Mouse (Mus musculus): ENCODE measurements around the gene Ly6g6c.

Gene Ly6g6c

GRCm38 (mm10) chr17:35083929-35084497 is 18.8 kb downstream of the Ly6g6c start:
- no peak for DNase-seq (ENCODE audit: low spot score in 2 of 2)

- DNase-seq (ENCODE audit: low spot score in 2 of 2) = no peak
Observed at GRCm38 (mm10) chr17:35085208-35085865, 20.1 kb downstream of the Ly6g6c start, which contains the start of gene Ly6g6f. Gene Ly6g6f, minus strand, starts transcription at chr17:35085610.

GRCm38 (mm10) chr17:35088151-35088550 is 23.0 kb downstream of the Ly6g6c start:
- DNase-seq (ENCODE audit: low spot score in 2 of 2) = no peak

GRCm38 (mm10) chr17:35088825-35089644 is 23.8 kb downstream of the Ly6g6c start, which contains the start of gene Abhd16a:
Gene Abhd16a, plus strand, starts transcription at chr17:35089263.
- peak; percentile 90 to 93 for DNase-seq (ENCODE audit: low spot score in 2 of 2)

GRCm38 (mm10) chr17:35090166-35090932 is 25.2 kb downstream of the Ly6g6c start:
- no peak for DNase-seq (ENCODE audit: low spot score in 2 of 2)

- DNase-seq (ENCODE audit: low spot score in 2 of 2) = no peak
Observed at GRCm38 (mm10) chr17:35092403-35093198, 27.4 kb downstream of the Ly6g6c start.

- DNase-seq (ENCODE audit: low spot score in 2 of 2) = no peak
Observed at GRCm38 (mm10) chr17:35094475-35095365, 29.5 kb downstream of the Ly6g6c start.

GRCm38 (mm10) chr17:35096597-35096996 is 31.4 kb downstream of the Ly6g6c start:
- no peak for DNase-seq (ENCODE audit: low spot score in 2 of 2)

- DNase-seq (ENCODE audit: low spot score in 2 of 2) = no peak
Observed at GRCm38 (mm10) chr17:35097164-35097655, 32.0 kb downstream of the Ly6g6c start.

GRCm38 (mm10) chr17:35100196-35100765 is 35.1 kb downstream of the Ly6g6c start:
- no peak for DNase-seq (ENCODE audit: low spot score in 2 of 2)

- no peak for DNase-seq (ENCODE audit: low spot score in 2 of 2)
Observed at GRCm38 (mm10) chr17:35101161-35101560, 36.0 kb downstream of the Ly6g6c start.

GRCm38 (mm10) chr17:35102299-35102698 is 37.1 kb downstream of the Ly6g6c start:
- no peak for DNase-seq (ENCODE audit: low spot score in 2 of 2)

- no peak for DNase-seq (ENCODE audit: low spot score in 2 of 2)
Observed at GRCm38 (mm10) chr17:35103221-35103690, 38.1 kb downstream of the Ly6g6c start.

- no peak for DNase-seq (ENCODE audit: low spot score in 2 of 2)
Observed at GRCm38 (mm10) chr17:35104079-35104478, 38.9 kb downstream of the Ly6g6c start.

- DNase-seq (ENCODE audit: low spot score in 2 of 2) = no peak
Observed at GRCm38 (mm10) chr17:35104754-35105153, 39.6 kb downstream of the Ly6g6c start.

GRCm38 (mm10) chr17:35105740-35106389 is 40.7 kb downstream of the Ly6g6c start:
- DNase-seq (ENCODE audit: low spot score in 2 of 2) = peak in 1 of 2 experiments; percentile 37

GRCm38 (mm10) chr17:35106522-35106921 is 41.3 kb downstream of the Ly6g6c start:
- DNase-seq (ENCODE audit: low spot score in 2 of 2) = no peak

GRCm38 (mm10) chr17:35108097-35108496 is 42.9 kb downstream of the Ly6g6c start, which contains the start of gene Ly6g5c:
Gene Ly6g5c, plus strand, starts transcription at chr17:35108279.
- no peak for DNase-seq (ENCODE audit: low spot score in 2 of 2)

- DNase-seq (ENCODE audit: low spot score in 2 of 2) = no peak
Observed at GRCm38 (mm10) chr17:35111774-35112173, 46.6 kb downstream of the Ly6g6c start.

Data from frontal cortex, postnatal 10 days (tissue).